Mouse (Mus musculus): Measurements from ENCODE around the gene Triobp. TPM values are rescaled to one million over a fixed set of nuclear protein-coding genes. Genes with fewer than 3 reads are reported as not detected.

Gene Triobp
- polyA plus RNA-seq, 1 experiment = 56.3 TPM

DNA sequence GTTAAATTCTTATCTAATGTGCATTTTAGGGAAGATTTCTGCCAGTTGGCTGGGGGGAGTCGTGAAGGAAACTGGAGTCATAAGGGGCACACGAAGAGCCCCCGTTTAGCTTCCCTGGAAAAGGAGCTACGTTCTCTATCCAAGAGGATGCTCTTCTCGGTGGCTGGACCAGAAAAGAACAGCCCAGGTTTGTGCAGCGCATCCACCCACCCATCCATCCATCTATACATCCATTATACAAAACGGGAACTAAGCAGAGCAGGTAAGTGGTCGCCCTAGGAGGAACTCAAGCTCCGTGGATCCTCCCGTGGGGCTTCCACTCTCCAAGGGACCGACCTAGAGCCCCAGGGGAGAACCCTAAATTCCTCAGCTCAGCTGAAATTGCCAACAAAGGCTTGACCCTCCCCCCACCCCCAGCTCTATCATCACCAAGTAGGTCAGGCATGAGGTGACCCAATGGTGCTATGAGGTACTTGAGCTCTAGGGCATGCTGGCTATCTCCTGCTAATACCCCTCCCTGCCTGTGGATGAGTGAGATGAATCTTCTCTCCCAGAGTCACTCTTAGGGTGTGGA is 715 bp downstream of the Triobp start:
- WGBS = 8% methylated on average over 11 of the region's 11 CpGs
- no peak overlapping the region for H3K4me3 ChIP-seq (replicated peaks; ENCODE audit: extremely low read depth, low read depth, low read length)
- no peaks in the 10 kb centered on the region for H3K4me1 ChIP-seq (ENCODE audit: control insufficient read depth, insufficient read depth, low read length)
- no peak for DNase-seq
- TF ChIP-seq CTCF (IDR thresholded peaks at IDR 0.05; ENCODE audit: insufficient read depth, low read length) (no peak), POLR2A (IDR thresholded peaks at IDR 0.05; ENCODE audit: borderline replicate concordance, extremely low read depth, low read depth, low read length) (no peak)

DNA sequence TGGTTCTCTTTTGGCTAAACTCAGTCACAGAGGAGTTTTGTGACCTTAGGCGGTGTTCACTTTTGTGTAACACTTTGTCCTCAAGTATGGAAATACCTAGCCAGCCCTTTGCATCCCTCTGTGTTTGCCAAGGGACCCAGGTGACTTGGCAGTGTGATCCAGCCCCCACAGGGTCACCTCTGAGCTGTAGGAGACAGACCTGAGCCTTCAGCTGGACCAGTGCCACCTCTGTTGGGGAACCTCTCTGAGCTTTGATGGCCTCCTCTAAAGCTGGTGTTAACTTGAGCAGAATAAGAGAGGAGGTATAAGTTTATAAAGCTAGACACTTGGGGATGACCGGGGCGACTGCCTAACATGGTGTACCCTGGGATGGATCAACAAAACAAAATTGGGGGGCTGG is 1.4 kb downstream of the Triobp start:
- H3K4me1 ChIP-seq (ENCODE audit: control insufficient read depth, insufficient read depth, low read length) = no peaks in the 10 kb centered on the region
- DNase-seq = no peak
- no peak for TF ChIP-seq POLR2A (IDR thresholded peaks at IDR 0.05; ENCODE audit: borderline replicate concordance, extremely low read depth, low read depth, low read length)
- no peak for TF ChIP-seq CTCF (IDR thresholded peaks at IDR 0.05; ENCODE audit: insufficient read depth, low read length)
- H3K4me3 ChIP-seq (replicated peaks; ENCODE audit: extremely low read depth, low read depth, low read length) = no peak overlapping the region
- WGBS = 90% methylated on average over 3 of the region's 3 CpGs

DNA sequence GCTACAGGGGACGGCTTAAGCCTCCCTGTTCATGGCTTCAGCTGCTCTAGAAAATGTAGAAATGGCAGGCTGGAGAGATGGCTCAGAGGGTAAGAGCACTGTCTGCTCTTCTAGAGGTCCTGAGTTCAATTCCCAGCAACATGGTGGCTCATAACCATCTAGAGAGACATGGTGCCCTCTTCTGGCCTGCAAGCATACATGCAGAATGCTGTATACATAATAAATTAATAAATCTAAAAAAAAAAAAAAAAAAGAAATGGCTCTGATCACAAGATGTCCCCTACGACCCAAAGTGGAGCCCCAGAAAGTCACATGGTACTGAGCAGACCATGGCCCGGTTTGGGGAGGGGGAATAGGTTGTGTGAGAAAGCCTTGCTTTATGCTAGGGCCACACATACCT is 8.1 kb downstream of the Triobp start:
- WGBS = 68% methylated on average over 3 of the region's 3 CpGs
- DNase-seq = no peak
- no peaks in the 10 kb centered on the region for H3K4me1 ChIP-seq (ENCODE audit: control insufficient read depth, insufficient read depth, low read length)
- TF ChIP-seq CTCF (IDR thresholded peaks at IDR 0.05; ENCODE audit: insufficient read depth, low read length) = no peak
- no peak for TF ChIP-seq POLR2A (IDR thresholded peaks at IDR 0.05; ENCODE audit: borderline replicate concordance, extremely low read depth, low read depth, low read length)
- no peak overlapping the region for H3K4me3 ChIP-seq (replicated peaks; ENCODE audit: extremely low read depth, low read depth, low read length)

DNA sequence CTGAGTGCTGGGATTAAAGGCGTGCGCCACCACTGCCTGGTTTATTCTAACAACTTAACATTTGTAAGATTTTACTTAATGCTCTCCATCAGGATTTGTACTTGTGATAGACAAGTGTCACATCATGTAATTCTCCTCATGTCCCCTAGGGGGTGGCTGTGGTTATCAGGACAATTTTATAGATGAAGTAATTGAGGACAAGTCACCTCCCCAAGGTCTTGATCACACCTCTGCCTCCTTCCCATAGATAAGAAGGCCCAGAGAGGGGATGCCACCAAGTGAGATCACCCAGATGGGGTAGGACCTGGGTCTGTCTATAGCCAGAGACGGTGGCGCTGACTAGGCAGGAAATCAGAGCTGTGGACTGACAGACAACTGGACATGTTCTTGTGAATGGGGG is 8.8 kb downstream of the Triobp start:
- Histone ChIP-seq H3K4me3 (replicated peaks; ENCODE audit: extremely low read depth, low read depth, low read length) (no peak overlapping the region), H3K4me1 (ENCODE audit: control insufficient read depth, insufficient read depth, low read length) (no peaks in the 10 kb centered on the region)
- 67% methylated on average over 4 of the region's 4 CpGs for WGBS
- TF ChIP-seq POLR2A (IDR thresholded peaks at IDR 0.05; ENCODE audit: borderline replicate concordance, extremely low read depth, low read depth, low read length) (no peak), CTCF (IDR thresholded peaks at IDR 0.05; ENCODE audit: insufficient read depth, low read length) (no peak)
- DNase-seq = no peak

DNA sequence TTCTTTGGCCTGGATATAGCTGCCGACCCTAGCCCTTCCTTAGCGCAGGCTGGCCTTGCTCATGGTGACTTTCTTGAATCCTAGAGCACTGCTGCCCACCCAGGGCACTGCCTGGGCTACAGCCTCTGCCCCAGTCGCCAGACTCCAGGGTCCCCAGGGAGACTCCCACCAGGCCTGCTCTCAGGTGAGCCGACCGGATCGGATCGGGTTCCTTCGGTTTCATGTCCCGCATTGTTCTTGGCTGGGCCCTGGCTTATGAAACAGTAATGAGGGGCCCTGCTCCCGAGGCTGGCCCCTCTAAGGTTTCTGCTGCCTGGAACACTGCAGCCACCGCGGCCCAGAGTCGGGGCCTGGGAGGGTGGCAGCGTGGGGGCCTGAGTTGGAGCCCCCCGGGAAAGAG is 9.5 kb downstream of the Triobp start:
- TF ChIP-seq CTCF (IDR thresholded peaks at IDR 0.05; ENCODE audit: insufficient read depth, low read length) (no peak), POLR2A (IDR thresholded peaks at IDR 0.05; ENCODE audit: borderline replicate concordance, extremely low read depth, low read depth, low read length) (no peak)
- H3K4me1 ChIP-seq (ENCODE audit: control insufficient read depth, insufficient read depth, low read length) = no peaks in the 10 kb centered on the region
- 61% methylated on average over 15 of the region's 15 CpGs for WGBS

DNA sequence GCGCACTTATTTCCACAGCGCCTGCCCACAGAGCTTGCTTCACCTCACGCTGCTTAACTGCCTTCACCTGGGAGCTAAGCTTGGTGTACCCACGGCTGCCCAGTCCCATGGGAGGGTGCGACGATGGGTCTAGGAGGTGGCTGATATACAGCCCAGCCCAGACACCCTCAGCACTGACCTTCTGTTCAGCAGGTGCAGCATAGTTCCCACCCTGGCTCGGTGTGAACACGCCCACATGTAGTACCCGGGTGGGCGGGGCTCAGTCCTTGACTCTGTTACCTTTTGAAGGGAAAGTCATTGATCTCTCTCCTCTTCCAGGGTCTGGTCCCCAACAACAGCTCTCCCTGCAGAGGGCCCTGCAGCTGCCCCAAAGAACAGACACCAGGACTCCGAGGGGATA is 12.0 kb downstream of the Triobp start:
- DNase-seq = no peak
- no peak overlapping the region for H3K4me3 ChIP-seq (replicated peaks; ENCODE audit: extremely low read depth, low read depth, low read length)
- whole genome bisulfite sequencing = 80% methylated on average over 11 of the region's 11 CpGs
- 0 out of 2 replicates have a peak, but pooled peaks cover 2% of the 10 kb centered on the region for H3K4me1 ChIP-seq (ENCODE audit: control insufficient read depth, insufficient read depth, low read length)
- TF ChIP-seq POLR2A (IDR thresholded peaks at IDR 0.05; ENCODE audit: borderline replicate concordance, extremely low read depth, low read depth, low read length) = no peak
- no peak for TF ChIP-seq CTCF (IDR thresholded peaks at IDR 0.05; ENCODE audit: insufficient read depth, low read length)

More for the DNA sequence above, 9.5 kb downstream of the Triobp start:
- no peak for DNase-seq
- no peak overlapping the region for H3K4me3 ChIP-seq (replicated peaks; ENCODE audit: extremely low read depth, low read depth, low read length)

DNA sequence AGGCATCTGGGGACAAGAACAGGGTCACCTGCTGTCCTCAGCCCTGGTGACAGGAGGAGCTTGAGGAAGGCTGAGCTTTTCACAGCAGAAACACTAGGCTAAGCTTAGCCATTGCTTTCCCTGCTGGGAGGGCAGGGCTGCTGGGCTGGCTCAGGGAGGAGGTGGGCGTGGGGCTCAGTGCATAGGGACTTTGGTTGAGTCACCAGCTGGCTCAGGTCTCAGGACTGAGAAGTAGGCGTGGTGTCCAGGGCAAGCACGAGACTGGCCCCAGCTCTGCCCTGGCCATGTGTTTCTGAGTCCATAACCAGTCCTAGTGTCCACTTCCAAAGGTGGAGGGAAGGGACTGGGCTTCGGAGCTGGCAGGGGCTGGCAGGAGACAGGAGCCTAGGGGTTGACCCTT is 12.6 kb downstream of the Triobp start:
- Histone ChIP-seq H3K4me1 (ENCODE audit: control insufficient read depth, insufficient read depth, low read length) (0 out of 2 replicates have a peak, but pooled peaks cover 2% of the 10 kb centered on the region), H3K4me3 (replicated peaks; ENCODE audit: extremely low read depth, low read depth, low read length) (no peak overlapping the region)
- 60% methylated on average over 4 of the region's 4 CpGs for WGBS
- DNase-seq = no peak
- TF ChIP-seq POLR2A (IDR thresholded peaks at IDR 0.05; ENCODE audit: borderline replicate concordance, extremely low read depth, low read depth, low read length) = no peak
- TF ChIP-seq CTCF (IDR thresholded peaks at IDR 0.05; ENCODE audit: insufficient read depth, low read length) = no peak

DNA sequence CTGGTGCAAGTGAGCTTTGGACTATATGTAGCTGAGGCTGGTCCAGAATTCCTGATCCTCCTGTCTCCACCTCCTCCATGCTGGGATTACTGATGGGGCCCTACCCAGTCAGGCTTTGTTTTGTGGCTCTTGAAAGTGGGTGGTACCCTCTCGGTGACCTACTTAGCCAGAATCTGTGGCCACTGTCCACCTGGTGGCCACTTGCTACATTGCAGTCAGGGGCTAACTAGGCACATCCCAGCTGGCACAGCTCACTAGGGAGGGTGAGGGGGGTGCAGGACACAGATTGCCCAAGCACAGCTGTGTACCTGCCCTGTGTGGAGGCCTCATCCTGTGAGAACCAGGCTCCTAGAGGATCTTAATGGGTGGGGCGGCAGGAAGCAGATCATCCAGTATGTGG is 15.4 kb downstream of the Triobp start:
- TF ChIP-seq CTCF (IDR thresholded peaks at IDR 0.05; ENCODE audit: insufficient read depth, low read length) (peak; percentile 74), POLR2A (IDR thresholded peaks at IDR 0.05; ENCODE audit: borderline replicate concordance, extremely low read depth, low read depth, low read length) (no peak)
- WGBS = 32% methylated on average over 2 of the region's 2 CpGs
- peak; percentile 62 for DNase-seq
- H3K4me1 ChIP-seq (ENCODE audit: control insufficient read depth, insufficient read depth, low read length) = 0 out of 2 replicates have a peak, but pooled peaks cover 2% of the 10 kb centered on the region
- no peak overlapping the region for H3K4me3 ChIP-seq (replicated peaks; ENCODE audit: extremely low read depth, low read depth, low read length)

DNA sequence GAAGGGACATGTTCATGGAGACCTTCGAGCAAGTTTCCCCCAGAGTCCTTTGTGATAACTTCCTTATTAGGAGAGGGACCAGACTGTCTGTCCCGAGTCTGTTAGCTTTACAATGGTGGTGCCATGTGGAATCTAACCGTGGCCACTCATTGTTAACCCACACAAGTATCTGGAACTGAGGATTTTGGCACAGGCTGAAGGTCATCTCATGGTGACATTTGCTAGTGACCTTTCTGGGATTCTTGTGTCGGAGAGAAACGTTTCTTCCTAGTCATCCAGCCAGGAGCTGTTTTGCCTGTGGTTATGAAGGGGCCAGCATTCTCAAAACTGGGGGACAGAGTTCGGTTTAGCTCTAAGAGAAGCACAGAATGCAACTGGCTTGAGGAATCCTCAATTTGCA is 24.1 kb downstream of the Triobp start:
- no peak overlapping the region for H3K4me3 ChIP-seq (replicated peaks; ENCODE audit: extremely low read depth, low read depth, low read length)
- WGBS = 62% methylated on average over 6 of the region's 6 CpGs
- DNase-seq = no peak
- TF ChIP-seq POLR2A (IDR thresholded peaks at IDR 0.05; ENCODE audit: borderline replicate concordance, extremely low read depth, low read depth, low read length) = no peak
- TF ChIP-seq CTCF (IDR thresholded peaks at IDR 0.05; ENCODE audit: insufficient read depth, low read length) = no peak
- H3K4me1 ChIP-seq (ENCODE audit: control insufficient read depth, insufficient read depth, low read length) = no peaks in the 10 kb centered on the region

DNA sequence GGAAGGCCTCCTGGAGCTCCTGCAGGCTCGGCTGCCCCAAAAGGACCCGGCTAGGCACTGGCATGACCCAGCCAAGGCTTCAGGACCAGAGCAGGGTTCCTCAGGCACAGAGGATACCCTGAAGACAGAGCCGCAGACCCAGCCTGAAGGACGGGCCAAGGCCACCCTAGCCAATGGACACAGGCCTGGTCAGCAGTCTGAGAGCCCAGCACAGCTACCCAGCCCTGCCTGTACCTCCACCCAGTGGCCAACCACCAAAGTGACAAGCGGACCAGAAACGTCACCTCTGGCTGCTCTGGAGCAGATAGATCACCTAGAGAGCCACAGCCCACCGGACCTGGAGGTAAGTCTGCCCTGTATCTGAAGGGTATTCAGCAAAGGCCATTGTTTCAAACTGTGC is 26.4 kb downstream of the Triobp start:
- TF ChIP-seq POLR2A (IDR thresholded peaks at IDR 0.05; ENCODE audit: borderline replicate concordance, extremely low read depth, low read depth, low read length) (no peak), CTCF (IDR thresholded peaks at IDR 0.05; ENCODE audit: insufficient read depth, low read length) (0 out of 2 replicates have a peak, but pooled peaks have one; percentile 13)
- 72% methylated on average over 7 of the region's 7 CpGs for WGBS
- DNase-seq = no peak
- Histone ChIP-seq H3K4me3 (replicated peaks; ENCODE audit: extremely low read depth, low read depth, low read length) (no peak overlapping the region), H3K4me1 (ENCODE audit: control insufficient read depth, insufficient read depth, low read length) (no peaks in the 10 kb centered on the region; the same call in 1 of the 2 replicates)
